Mouse (Mus musculus) hindbrain, embryonic 14.5 days (tissue): ENCODE measurements around the gene Arl8a. TPM values are rescaled to one million over a fixed set of nuclear protein-coding genes. Genes with fewer than 3 reads are reported as not detected.
A peak's percentile ranks its signal among the peaks of the same experiment; 100 is the strongest.
"Not testable (repeated sequence)": the region's sequence is repeated elsewhere in the genome, so short reads cannot be mapped to it uniquely, and the experiment has no call there.

Experiments used
- ATAC-seq: fragments of 200-750 bp; cut with Nextera tagmentation; 2 replicates; pipeline ENCODE4 v1.8.0; 2017; ENCODE audit warnings: moderate number of reproducible peaks, mild to moderate bottlenecking, moderate TSS enrichment, moderate library complexity; ENCODE audit not compliant: low FRiP score
- DNase-seq: peaks from one replicate; pipeline ENCODE4 v3.0.0-alpha.2; 2015; ENCODE audit warnings: low spot score
- H3K27ac ChIP-seq: fragments of 300-500 bp; sonication (generic); 2 replicates; pipeline ENCODE4 v1.5.1; 2014; ENCODE audit warnings: mild to moderate bottlenecking, moderate library complexity
- H3K27me3 ChIP-seq: fragments of 300-500 bp; sonication (generic); 2 replicates; pipeline ENCODE4 v1.6.1; 2014; ENCODE audit warnings: mild to moderate bottlenecking, low read length, mixed read lengths; ENCODE audit not compliant: control insufficient read depth, insufficient read depth
- H3K36me3 ChIP-seq: fragments of 300-500 bp; sonication (generic); replicated peaks from 2 replicates; pipeline ENCODE4 v1.6.1; 2014; ENCODE audit not compliant: control insufficient read depth, insufficient read depth
- H3K4me1 ChIP-seq: fragments of 300-500 bp; sonication (generic); replicated peaks from 2 replicates; pipeline ENCODE4 v1.6.1; 2014; ENCODE audit warnings: antibody characterized with exemption, low read length, mixed read lengths; ENCODE audit not compliant: control insufficient read depth, insufficient read depth
- H3K4me2 ChIP-seq: fragments of 300-500 bp; sonication (generic); replicated peaks from 2 replicates; pipeline ENCODE4 v1.6.1; 2014; ENCODE audit warnings: mild to moderate bottlenecking, moderate library complexity
- H3K4me3 ChIP-seq: fragments of 300-500 bp; sonication (generic); replicated peaks from 2 replicates; pipeline ENCODE4 v1.5.1; 2014; ENCODE audit warnings: mild to moderate bottlenecking, low read length
- H3K9ac ChIP-seq: fragments of 300-500 bp; sonication (generic); 2 replicates; pipeline ENCODE4 v1.6.1; 2014
- H3K9me3 ChIP-seq: fragments of 300-500 bp; sonication (generic); 2 replicates; pipeline ENCODE4 v1.6.1; 2016; ENCODE audit warnings: low read length; ENCODE audit not compliant: control insufficient read depth
- WGBS: fragments of 180-500 bp; shearing (Covaris S2); extraction: QIAGEN DNeasy Blood & Tissue Kit; methylation state at CpG from one replicate; pipeline ENCODE4 v1.1.7; 2014; 5-methylcytosine and 5-hydroxymethylcytosine counted together
- polyA plus RNA-seq: library from polyadenylated mRNA; unstranded; fragments of >200 nt; fragmentation: Nextera tagmentation; extraction: Ambion mirVana; gene quantifications from 2 replicates; pipeline ENCODE4 v1.2.1, GENCODE M21; 2014

Gene Arl8a
- polyA plus RNA-seq, 1 experiment from 2014 or later: 354 TPM

GRCm38 (mm10) chr1:135183941-135184570 lies 37.4 kb downstream of the Arl8a start:
- H3K9me3 ChIP-seq: no peaks in the 10 kb centered on the region
- 0 out of 2 replicates have a peak, but pooled peaks cover 3% of the 10 kb centered on the region for H3K4me1 ChIP-seq
- H3K36me3 ChIP-seq: no peaks in the 10 kb centered on the region
- H3K27ac ChIP-seq: no peak overlapping the region
- no peak overlapping the region for H3K4me3 ChIP-seq
- WGBS: 72% methylated on average over 11 of the region's 11 CpGs
- no peaks in the 10 kb centered on the region for H3K27me3 ChIP-seq
- DNase-seq: no peak
- no peak for ATAC-seq
- H3K9ac ChIP-seq: no peak overlapping the region
- no peak overlapping the region for H3K4me2 ChIP-seq

- Histone ChIP-seq H3K4me2 (no peak overlapping the region), H3K36me3 (no peaks in the 10 kb centered on the region), H3K27me3 (no peaks in the 10 kb centered on the region), H3K4me1 (0 out of 2 replicates have a peak, but pooled peaks cover 3% of the 10 kb centered on the region), H3K4me3 (no peak overlapping the region), H3K9me3 (no peaks in the 10 kb centered on the region), H3K27ac (no peak overlapping the region), H3K9ac (no peak overlapping the region)
- ATAC-seq (no peak), DNase-seq (no peak)
- 31% methylated on average over 5 of the region's 5 CpGs for WGBS
These were observed 39.3 kb downstream of the Arl8a start for GRCm38 (mm10) chr1:135185936-135186335.

- Histone ChIP-seq H3K4me3 (no peak overlapping the region), H3K4me1 (0 out of 2 replicates have a peak, but pooled peaks cover 3% of the 10 kb centered on the region), H3K27me3 (no peaks in the 10 kb centered on the region), H3K9ac (no peak overlapping the region), H3K4me2 (no peak overlapping the region), H3K36me3 (no peaks in the 10 kb centered on the region), H3K27ac (no peak overlapping the region), H3K9me3 (no peaks in the 10 kb centered on the region)
- no peak for DNase-seq
- ATAC-seq: no peak
- WGBS: 31% methylated on average over 8 of the region's 8 CpGs
These were observed 39.8 kb downstream of the Arl8a start for GRCm38 (mm10) chr1:135186427-135186826.

- H3K27me3 ChIP-seq, H3K4me1 ChIP-seq, H3K9me3 ChIP-seq, H3K4me3 ChIP-seq, H3K36me3 ChIP-seq, DNase-seq, H3K9ac ChIP-seq, H3K27ac ChIP-seq, H3K4me2 ChIP-seq, ATAC-seq: not testable (repeated sequence)
- WGBS: 47% methylated on average over 2 of the region's 2 CpGs
These were observed 40.4 kb downstream of the Arl8a start for GRCm38 (mm10) chr1:135187016-135187415.

GRCm38 (mm10) chr1:135188197-135188596 lies 41.6 kb downstream of the Arl8a start:
- no peaks in the 10 kb centered on the region for H3K27me3 ChIP-seq
- H3K9ac ChIP-seq: no peak overlapping the region
- no peaks in the 10 kb centered on the region for H3K9me3 ChIP-seq
- H3K4me2 ChIP-seq: no peak overlapping the region
- DNase-seq (peak; percentile 43), ATAC-seq (no peak)
- no peak overlapping the region for H3K27ac ChIP-seq
- no peaks in the 10 kb centered on the region for H3K36me3 ChIP-seq
- no peak overlapping the region for H3K4me3 ChIP-seq
- H3K4me1 ChIP-seq: 0 out of 2 replicates have a peak, but pooled peaks cover 3% of the 10 kb centered on the region
- 18% methylated on average over 3 of the region's 3 CpGs for WGBS

- no peak for DNase-seq
These were observed 42.6 kb downstream of the Arl8a start for GRCm38 (mm10) chr1:135189186-135189585.

GRCm38 (mm10) chr1:135194335-135194734 lies 47.7 kb downstream of the Arl8a start:
- 67% methylated on average over 5 of the region's 5 CpGs for WGBS
- H3K27me3 ChIP-seq, DNase-seq, H3K27ac ChIP-seq, H3K9me3 ChIP-seq, H3K9ac ChIP-seq, H3K4me2 ChIP-seq, H3K36me3 ChIP-seq, ATAC-seq, H3K4me3 ChIP-seq: not testable (repeated sequence)
- H3K4me1 ChIP-seq: 0 out of 2 replicates have a peak, but pooled peaks cover 11% of the 10 kb centered on the region

More at GRCm38 (mm10) chr1:135189186-135189585, 42.6 kb downstream of the Arl8a start:
- Histone ChIP-seq H3K9ac (no peak overlapping the region), H3K36me3 (no peaks in the 10 kb centered on the region), H3K27ac (no peak overlapping the region), H3K9me3 (no peaks in the 10 kb centered on the region), H3K27me3 (no peaks in the 10 kb centered on the region), H3K4me2 (no peak overlapping the region), H3K4me1 (0 out of 2 replicates have a peak, but pooled peaks cover 3% of the 10 kb centered on the region), H3K4me3 (no peak overlapping the region)
- WGBS: 87% methylated on average over 4 of the region's 4 CpGs
- no peak for ATAC-seq

- ATAC-seq (no peak), DNase-seq (no peak)
- Histone ChIP-seq H3K27ac (no peak overlapping the region), H3K9me3 (no peaks in the 10 kb centered on the region), H3K4me1 (0 out of 2 replicates have a peak, but pooled peaks cover 11% of the 10 kb centered on the region), H3K36me3 (no peaks in the 10 kb centered on the region), H3K9ac (no peak overlapping the region), H3K4me3 (no peak overlapping the region), H3K27me3 (no peaks in the 10 kb centered on the region), H3K4me2 (no peak overlapping the region)
- WGBS: 89% methylated on average over 6 of the region's 6 CpGs
These were observed 49.4 kb downstream of the Arl8a start for GRCm38 (mm10) chr1:135195907-135196440.

GRCm38 (mm10) chr1:135198412-135198811 lies 51.8 kb downstream of the Arl8a start:
- H3K4me3 ChIP-seq: no peak overlapping the region
- no peak overlapping the region for H3K4me2 ChIP-seq
- DNase-seq (no peak), ATAC-seq (no peak)
- no peak overlapping the region for H3K9ac ChIP-seq
- WGBS: 36% methylated on average over 5 of the region's 5 CpGs
- H3K9me3 ChIP-seq: no peaks in the 10 kb centered on the region
- H3K27me3 ChIP-seq: no peaks in the 10 kb centered on the region
- H3K36me3 ChIP-seq: no peaks in the 10 kb centered on the region
- H3K27ac ChIP-seq: no peak overlapping the region
- 0 out of 2 replicates have a peak, but pooled peaks cover 11% of the 10 kb centered on the region for H3K4me1 ChIP-seq
